Mouse (Mus musculus) lung, adult 2 months (tissue): ENCODE measurements at regions not wholly inside any gene's neighbourhood (a gene's known extent, or its start where the extent isn't known, plus 50 kb on each side); places are given as distances from the start of the nearest gene placed in this dataset.

Experiments
- CTCF ChIP-seq: fragments of 200-500 bp; IDR thresholded peaks from 2 replicates; pipeline ENCODE4 v1.5.1; 2011; ENCODE audit warnings: mild to moderate bottlenecking, low read length, control low read depth; ENCODE audit not compliant: insufficient read depth
- POLR2A ChIP-seq: fragments of 200-500 bp; IDR thresholded peaks from 2 replicates; pipeline ENCODE4 v1.6.1; 2011; ENCODE audit warnings: low read depth, mild to moderate bottlenecking, control low read depth, low read length, borderline replicate concordance; ENCODE audit errors: extremely low read depth

DNA sequence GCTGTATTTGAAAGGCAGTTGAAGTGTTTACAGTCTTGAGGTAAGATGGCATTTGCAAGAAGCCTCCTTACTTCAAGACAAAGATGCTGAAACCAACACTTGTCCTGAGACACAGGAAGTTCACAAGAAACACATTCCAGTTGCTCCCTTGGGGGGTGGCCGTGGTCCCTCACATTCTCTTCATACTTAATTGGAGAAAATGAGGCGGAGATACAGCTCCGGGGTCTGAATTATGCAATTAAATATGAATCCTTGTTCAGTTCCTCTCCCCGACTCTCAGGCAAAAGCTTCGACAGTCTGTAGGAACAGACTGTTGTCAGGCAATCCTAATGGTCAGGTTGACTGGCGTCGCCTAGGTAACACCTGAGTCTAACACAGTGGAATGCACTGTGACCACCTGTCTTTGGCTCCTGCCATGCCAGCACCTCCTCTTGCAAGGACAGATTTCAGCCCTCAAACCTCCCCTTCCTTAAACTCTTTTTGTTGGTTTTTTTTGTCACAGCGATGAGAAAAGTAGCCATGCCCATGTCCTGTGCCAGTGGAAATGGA, 104.5 kb downstream of the Mis18a start:
- no peak for TF ChIP-seq CTCF
- no peak for TF ChIP-seq POLR2A
